Mouse (Mus musculus) kidney, adult 2 months (tissue): Measurements from ENCODE around the gene Slc2a5.

Experiments
- CTCF ChIP-seq: fragments of 200-500 bp; conservative IDR thresholded peaks from 2 replicates; pipeline ENCODE4 v1.5.1; 2011; ENCODE audit warnings: low read depth, mild to moderate bottlenecking, control low read depth, low read length, moderate library complexity, mixed read lengths; ENCODE audit not compliant: insufficient read depth, insufficient read length
- POLR2A ChIP-seq: fragments of 200-500 bp; IDR thresholded peaks from one replicate; pipeline ENCODE4 v1.6.1; 2011; ENCODE audit warnings: low read depth, low read length, control low read depth

GRCm38 (mm10) chr4:150127894-150128293 is 8.8 kb downstream of the Slc2a5 start:
- TF ChIP-seq CTCF (no peak), POLR2A (no peak)
